Mouse (Mus musculus): ENCODE results near the gene Cxcl5.

DNA sequence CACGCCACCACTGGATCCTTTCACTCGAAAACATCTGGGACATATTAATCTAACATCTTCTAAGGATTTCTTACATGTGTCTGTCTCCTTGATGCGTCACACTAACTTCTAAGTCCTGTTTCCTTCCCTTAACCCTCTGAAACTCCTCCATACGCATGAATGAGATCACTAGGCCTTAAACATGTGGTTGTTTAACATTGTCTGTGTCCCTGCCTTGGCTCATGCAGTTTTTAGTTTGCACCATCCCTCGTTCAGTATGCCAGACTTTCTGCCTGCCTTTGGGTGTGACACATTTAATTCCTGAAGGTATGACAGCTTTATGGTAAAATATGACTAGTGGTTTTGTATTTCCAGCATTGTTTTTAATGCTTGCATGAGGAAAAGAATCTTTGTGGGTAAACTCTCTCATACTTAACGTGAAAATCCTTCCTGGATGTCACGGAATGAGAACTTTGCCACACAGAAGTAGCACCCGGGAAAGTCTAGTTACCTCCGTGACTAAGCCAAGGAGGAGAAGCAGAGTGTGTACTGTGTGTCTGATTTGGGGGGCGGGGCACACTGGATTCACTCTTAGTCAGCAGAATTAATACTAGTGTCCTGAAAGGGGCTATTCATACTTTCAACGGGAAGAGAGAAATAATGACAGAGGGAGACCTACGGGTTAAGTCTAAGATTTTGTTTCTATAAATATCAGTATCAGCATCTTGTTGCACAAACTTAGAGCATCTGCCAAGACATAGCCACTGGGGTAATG is 4.9 kb downstream of the Cxcl5 start:
- TF ChIP-seq CTCF (IDR thresholded peaks at IDR 0.05; ENCODE audit: low read depth, low read length) (no peak), POLR2A (IDR thresholded peaks at IDR 0.05; ENCODE audit: borderline replicate concordance, low read depth, low read length) (no peak)

Data from bone marrow macrophage, adult 2 months (primary cell).